Mouse (Mus musculus) lung, embryonic 16.5 days (tissue): ENCODE measurements around the gene Cdhr3. TPM values are rescaled to one million over a fixed set of nuclear protein-coding genes. Genes with fewer than 3 reads are reported as not detected.

ENCODE experiments used
- ATAC-seq: fragments of 200-750 bp; cut with Nextera tagmentation; 2 replicates; pipeline ENCODE4 v1.8.0; 2017; ENCODE audit warnings: low read depth, mild to moderate bottlenecking, moderate library complexity
- H3K27ac ChIP-seq: fragments of 300-500 bp; sonication (generic); 2 replicates; pipeline ENCODE4 v1.5.1; 2014; ENCODE audit warnings: mild to moderate bottlenecking, control low read depth, low read length
- H3K27me3 ChIP-seq: fragments of 300-500 bp; sonication (generic); 2 replicates; pipeline ENCODE4 v1.6.1; 2014; ENCODE audit warnings: low read depth, low read length, mixed read lengths; ENCODE audit not compliant: control insufficient read depth, insufficient read depth
- H3K36me3 ChIP-seq: fragments of 300-500 bp; sonication (generic); 2 replicates; pipeline ENCODE4 v1.6.1; 2014; ENCODE audit warnings: low read length; ENCODE audit not compliant: control insufficient read depth, insufficient read depth
- H3K4me1 ChIP-seq: fragments of 300-500 bp; sonication (generic); replicated peaks from 2 replicates; pipeline ENCODE4 v1.6.1; 2014; ENCODE audit warnings: low read length, mixed read lengths; ENCODE audit not compliant: control insufficient read depth, insufficient read depth
- H3K4me2 ChIP-seq: fragments of 300-500 bp; sonication (generic); 2 replicates; pipeline ENCODE4 v1.6.1; 2014; ENCODE audit warnings: low read depth, low read length, control low read depth
- H3K4me3 ChIP-seq: fragments of 300-500 bp; sonication (generic); 2 replicates; pipeline ENCODE4 v1.5.1; 2014; ENCODE audit warnings: mild to moderate bottlenecking, low read length, control low read depth
- H3K9ac ChIP-seq: fragments of 300-500 bp; sonication (generic); 2 replicates; pipeline ENCODE4 v1.6.1; 2014; ENCODE audit warnings: low read length, control low read depth
- H3K9me3 ChIP-seq: fragments of 300-500 bp; sonication (generic); 2 replicates; pipeline ENCODE4 v1.6.1; 2016; ENCODE audit warnings: low read length; ENCODE audit not compliant: control insufficient read depth
- WGBS: fragments of 180-500 bp; shearing (Covaris S2); extraction: QIAGEN DNeasy Blood & Tissue Kit; methylation state at CpG from one replicate; pipeline ENCODE4 v1.1.7; 2014; 5-methylcytosine and 5-hydroxymethylcytosine counted together
- polyA plus RNA-seq: library from polyadenylated mRNA; unstranded; fragments of >200 nt; fragmentation: Nextera tagmentation; extraction: Ambion mirVana; gene quantifications from 2 replicates; pipeline ENCODE4 v1.2.1, GENCODE M21; 2015

Cdhr3 gene
- polyA plus RNA-seq, 1 experiment from 2014 or later, result 1.2 TPM

GRCm38 (mm10) chr12:33125594-33126227 is 33.0 kb upstream of the Cdhr3 start:
- Histone ChIP-seq H3K4me3 (no peak overlapping the region), H3K4me1 (peaks cover 5% of the 10 kb centered on the region; the same call in 1 of the 2 replicates), H3K9me3 (no peaks in the 10 kb centered on the region), H3K36me3 (no peaks in the 10 kb centered on the region), H3K4me2 (no peak overlapping the region), H3K9ac (no peak overlapping the region), H3K27me3 (no peaks in the 10 kb centered on the region), H3K27ac (no peak overlapping the region)
- no peak for ATAC-seq
- WGBS, result 50% methylated on average over 9 of the region's 9 CpGs

GRCm38 (mm10) chr12:33118624-33119301 is 26.1 kb upstream of the Cdhr3 start:
- ATAC-seq, result no peak
- Histone ChIP-seq H3K9ac (no peak overlapping the region), H3K9me3 (no peaks in the 10 kb centered on the region), H3K36me3 (no peaks in the 10 kb centered on the region), H3K4me1 (no peaks in the 10 kb centered on the region), H3K27ac (no peak overlapping the region), H3K4me2 (no peak overlapping the region), H3K4me3 (no peak overlapping the region), H3K27me3 (no peaks in the 10 kb centered on the region)
- 32% methylated on average over 15 of the region's 15 CpGs for WGBS

GRCm38 (mm10) chr12:33110894-33111471 is 18.3 kb upstream of the Cdhr3 start:
- Histone ChIP-seq H3K9me3 (no peaks in the 10 kb centered on the region), H3K4me1 (peaks cover 16% of the 10 kb centered on the region), H3K27me3 (no peaks in the 10 kb centered on the region), H3K4me2 (peak overlapping the region; percentile 21; the same call in 1 of the 2 replicates), H3K4me3 (0 out of 2 replicates have a peak overlapping the region, but pooled peaks have one; percentile 13), H3K27ac (peak overlapping the region; percentile 88), H3K36me3 (no peaks in the 10 kb centered on the region), H3K9ac (peak overlapping the region; percentile 41)
- 8% methylated on average over 14 of the region's 14 CpGs for WGBS
- peak; percentile 82 for ATAC-seq

- Histone ChIP-seq H3K36me3 (no peaks in the 10 kb centered on the region), H3K27me3 (no peaks in the 10 kb centered on the region), H3K27ac (no peak overlapping the region), H3K4me3 (no peak overlapping the region), H3K4me2 (no peak overlapping the region), H3K9ac (no peak overlapping the region), H3K4me1 (peaks cover 16% of the 10 kb centered on the region), H3K9me3 (no peaks in the 10 kb centered on the region)
- peak; percentile 63 for ATAC-seq
These were observed 16.9 kb upstream of the Cdhr3 start for GRCm38 (mm10) chr12:33109531-33109930.

- no peak for ATAC-seq
- no peak overlapping the region for H3K27ac ChIP-seq
- no peaks in the 10 kb centered on the region for H3K27me3 ChIP-seq
- H3K4me2 ChIP-seq, result no peak overlapping the region
- H3K36me3 ChIP-seq, result no peaks in the 10 kb centered on the region
- WGBS, result 85% methylated on average over 10 of the region's 10 CpGs
- H3K9ac ChIP-seq, result no peak overlapping the region
- H3K4me1 ChIP-seq, result peaks cover 22% of the 10 kb centered on the region
- no peaks in the 10 kb centered on the region for H3K9me3 ChIP-seq
- no peak overlapping the region for H3K4me3 ChIP-seq
These were observed 13.9 kb upstream of the Cdhr3 start for GRCm38 (mm10) chr12:33106438-33107167.

- H3K4me3 ChIP-seq, result no peak overlapping the region
- H3K4me1 ChIP-seq, result peaks cover 16% of the 10 kb centered on the region
- no peaks in the 10 kb centered on the region for H3K36me3 ChIP-seq
- no peak overlapping the region for H3K9ac ChIP-seq
- H3K4me2 ChIP-seq, result no peak overlapping the region
- no peaks in the 10 kb centered on the region for H3K27me3 ChIP-seq
- WGBS, result 58% methylated on average over 4 of the region's 4 CpGs
- H3K27ac ChIP-seq, result no peak overlapping the region
- H3K9me3 ChIP-seq, result no peaks in the 10 kb centered on the region
- ATAC-seq, result no peak
These were observed 13.0 kb upstream of the Cdhr3 start for GRCm38 (mm10) chr12:33105724-33106123.

- H3K27me3 ChIP-seq, result no peaks in the 10 kb centered on the region
- no peak overlapping the region for H3K9ac ChIP-seq
- H3K27ac ChIP-seq, result peak overlapping the region; percentile 61; the same call in 1 of the 2 replicates
- 0 out of 2 replicates have a peak overlapping the region, but pooled peaks have one; percentile 23 for H3K4me2 ChIP-seq
- no peaks in the 10 kb centered on the region for H3K36me3 ChIP-seq
- H3K4me3 ChIP-seq, result no peak overlapping the region
- 20% methylated on average over 15 of the region's 15 CpGs for WGBS
- H3K9me3 ChIP-seq, result no peaks in the 10 kb centered on the region
- ATAC-seq, result peak; percentile 93
- peaks cover 10% of the 10 kb centered on the region for H3K4me1 ChIP-seq
These were observed 9.9 kb upstream of the Cdhr3 start for GRCm38 (mm10) chr12:33102342-33103115.

- H3K4me1 ChIP-seq, result peaks cover 10% of the 10 kb centered on the region
These were observed 9.0 kb upstream of the Cdhr3 start for GRCm38 (mm10) chr12:33101627-33102026.

More at GRCm38 (mm10) chr12:33101627-33102026, 9.0 kb upstream of the Cdhr3 start:
- 52% methylated on average over 8 of the region's 8 CpGs for WGBS
- no peaks in the 10 kb centered on the region for H3K9me3 ChIP-seq
- H3K27ac ChIP-seq, result no peak overlapping the region
- no peak overlapping the region for H3K4me3 ChIP-seq
- H3K9ac ChIP-seq, result no peak overlapping the region
- no peaks in the 10 kb centered on the region for H3K36me3 ChIP-seq
- H3K4me2 ChIP-seq, result no peak overlapping the region
- no peaks in the 10 kb centered on the region for H3K27me3 ChIP-seq
- no peak for ATAC-seq
